Mouse (Mus musculus) heart, embryonic 13.5 days (tissue): ENCODE data around the gene Gjd3. TPM values are rescaled to one million over a fixed set of nuclear protein-coding genes. Genes with fewer than 3 reads are reported as not detected.

Source experiments
- ATAC-seq: fragments of 200-750 bp; cut with Nextera tagmentation; 2 replicates; pipeline ENCODE4 v1.8.0; 2017; ENCODE audit warnings: moderate TSS enrichment; ENCODE audit not compliant: insufficient number of reproducible peaks, low FRiP score, low TSS enrichment; ENCODE audit errors: extremely low read depth
- H3K27ac ChIP-seq: fragments of 300-500 bp; sonication (generic); replicated peaks from 2 replicates; pipeline ENCODE4 v1.5.1; 2015; ENCODE audit warnings: moderate library complexity, mild to moderate bottlenecking, inconsistent platforms
- H3K27me3 ChIP-seq: fragments of 300-500 bp; sonication (generic); replicated peaks from 2 replicates; pipeline ENCODE4 v1.6.1; 2015; ENCODE audit warnings: mild to moderate bottlenecking, inconsistent platforms
- H3K36me3 ChIP-seq: fragments of 300-500 bp; sonication (generic); 2 replicates; pipeline ENCODE4 v1.6.1; 2015; ENCODE audit warnings: mild to moderate bottlenecking, inconsistent platforms
- H3K4me1 ChIP-seq: fragments of 300-500 bp; sonication (generic); 2 replicates; pipeline ENCODE4 v1.6.1; 2015; ENCODE audit warnings: inconsistent platforms
- H3K4me2 ChIP-seq: fragments of 300-500 bp; sonication (generic); 2 replicates; pipeline ENCODE4 v1.6.1; 2015; ENCODE audit warnings: inconsistent platforms, mild to moderate bottlenecking, moderate library complexity
- H3K4me3 ChIP-seq: fragments of 300-500 bp; sonication (generic); 2 replicates; pipeline ENCODE4 v1.5.1; 2015; ENCODE audit warnings: moderate library complexity, mild to moderate bottlenecking, inconsistent platforms
- H3K9ac ChIP-seq: fragments of 300-500 bp; sonication (generic); 2 replicates; pipeline ENCODE4 v1.6.1; 2015; ENCODE audit warnings: inconsistent platforms, mild to moderate bottlenecking, moderate library complexity
- H3K9me3 ChIP-seq: fragments of 300-500 bp; sonication (generic); 2 replicates; pipeline ENCODE4 v1.6.1; 2016; ENCODE audit warnings: inconsistent platforms
- WGBS: fragments of 180-500 bp; shearing (Covaris S2); methylation state at CpG from one replicate; pipeline ENCODE4 v1.1.7; 2015; ENCODE audit warnings: mixed read lengths; 5-methylcytosine and 5-hydroxymethylcytosine counted together
- polyA plus RNA-seq: library from polyadenylated mRNA; unstranded; fragments of >200 nt; fragmentation: Nextera tagmentation; extraction: Ambion mirVana; gene quantifications from 2 replicates; pipeline ENCODE4 v1.2.1, GENCODE M21; 2015

Gjd3 gene
- polyA plus RNA-seq, 1 experiment from 2014 or later: 3.3 TPM

DNA sequence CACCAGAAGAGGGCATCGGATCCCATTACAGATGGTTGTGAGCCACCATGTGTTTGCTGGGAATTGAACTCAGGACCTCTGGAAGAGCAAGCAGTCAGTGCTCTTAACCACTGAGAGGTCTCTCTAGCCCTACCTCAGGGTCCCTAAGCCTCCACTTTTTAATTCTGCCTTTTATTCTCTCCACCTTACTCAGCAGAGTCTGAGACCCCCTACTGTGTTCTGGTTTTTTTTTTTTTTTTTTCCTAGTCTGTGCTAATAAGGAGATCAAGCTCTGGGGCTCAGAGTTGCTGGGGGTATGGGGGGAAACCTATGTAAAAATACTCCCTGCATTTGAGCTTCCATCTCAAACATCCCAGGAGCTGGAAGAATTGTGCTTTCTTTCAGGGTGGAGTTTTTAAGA lies 30.7 kb downstream of the Gjd3 start:
- peak overlapping the region; percentile 17; the same call in 1 of the 2 replicates for H3K27ac ChIP-seq
- H3K4me2 ChIP-seq: no peak overlapping the region
- no peaks in the 10 kb centered on the region for H3K27me3 ChIP-seq
- peaks cover 94% of the 10 kb centered on the region for H3K4me1 ChIP-seq
- 85% methylated on average over 1 of the region's 1 CpGs for WGBS
- peak overlapping the region; percentile 50; the same call in 1 of the 2 replicates for H3K9ac ChIP-seq
- H3K4me3 ChIP-seq: no peak overlapping the region
- ATAC-seq: no peak
- peaks cover 43% of the 10 kb centered on the region for H3K36me3 ChIP-seq
- no peaks in the 10 kb centered on the region for H3K9me3 ChIP-seq

DNA sequence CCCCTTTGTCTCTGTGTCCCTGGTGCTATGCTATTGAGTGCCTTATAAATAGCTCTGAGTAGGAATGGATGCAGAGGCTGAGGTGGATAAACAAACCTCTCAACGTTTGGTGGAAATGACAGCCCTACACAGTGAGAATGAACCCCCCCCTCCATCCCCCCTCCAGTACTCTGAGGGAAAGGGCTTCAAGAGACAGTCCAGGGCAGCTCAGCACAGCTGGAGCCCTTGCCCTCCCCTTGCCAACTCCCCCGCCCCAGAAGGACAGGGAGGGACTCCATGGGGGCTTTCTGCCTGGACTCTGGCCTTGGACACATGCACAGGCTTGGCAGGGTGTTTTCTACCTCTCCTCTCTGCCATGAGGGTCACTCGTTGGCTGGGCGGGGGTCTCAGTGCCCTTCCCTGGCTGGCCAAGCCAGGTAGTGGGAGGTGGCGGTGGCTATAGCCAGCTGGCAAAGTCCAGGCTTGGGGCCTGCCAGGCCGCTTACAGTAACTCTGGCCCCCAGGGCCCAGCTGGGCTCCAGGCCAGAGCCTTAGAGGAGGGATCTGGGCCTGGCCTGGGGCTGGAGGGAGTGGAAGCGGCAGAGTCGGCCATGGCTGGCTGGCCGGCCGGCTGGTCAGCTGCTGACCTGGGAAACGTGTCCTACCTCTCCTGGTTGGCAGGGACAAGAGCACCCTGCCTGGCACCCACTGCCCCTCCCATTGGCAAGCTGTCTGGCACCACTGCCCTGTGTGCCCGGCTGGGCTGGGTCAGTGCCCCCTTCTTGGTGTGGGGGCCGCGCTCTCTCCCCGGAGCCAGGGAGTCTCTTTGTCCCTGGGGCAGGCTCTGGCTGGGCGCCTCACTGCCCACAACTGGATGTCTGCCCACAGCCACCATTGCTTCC lies 31.6 kb downstream of the Gjd3 start:
- Histone ChIP-seq H3K4me1 (peaks cover 96% of the 10 kb centered on the region), H3K36me3 (peaks cover 35% of the 10 kb centered on the region), H3K9ac (peak overlapping the region; percentile 78), H3K4me2 (peak overlapping the region; percentile 39), H3K27me3 (no peaks in the 10 kb centered on the region), H3K4me3 (peak overlapping the region; percentile 5; the same call in 1 of the 2 replicates), H3K9me3 (no peaks in the 10 kb centered on the region), H3K27ac (peak overlapping the region; percentile 92)
- 54% methylated on average over 16 of the region's 16 CpGs for WGBS
- peak; percentile 39; the same call in 1 of the 2 replicates for ATAC-seq

DNA sequence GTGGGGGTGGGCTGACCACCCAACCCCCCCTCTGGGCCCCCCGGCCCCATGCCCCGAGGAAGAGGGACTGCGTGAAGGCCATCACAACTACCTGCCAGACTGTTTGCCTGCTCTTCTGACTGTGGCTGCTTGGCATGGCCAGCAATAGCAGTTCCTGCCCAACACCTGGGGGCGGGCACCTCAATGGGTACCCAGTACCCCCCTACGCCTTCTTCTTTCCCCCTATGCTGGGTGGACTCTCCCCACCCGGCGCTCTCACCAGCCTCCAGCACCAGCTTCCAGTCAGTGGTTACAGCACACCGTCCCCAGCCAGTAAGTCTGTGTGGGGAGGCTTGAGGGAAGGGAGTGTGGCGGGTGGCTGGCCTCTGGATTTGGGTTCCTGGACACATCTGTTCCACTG lies 32.3 kb downstream of the Gjd3 start:
- ATAC-seq: no peak
- Histone ChIP-seq H3K9ac (peak overlapping the region; percentile 69), H3K4me3 (no peak overlapping the region), H3K4me2 (no peak overlapping the region), H3K36me3 (peaks cover 34% of the 10 kb centered on the region), H3K27me3 (no peaks in the 10 kb centered on the region), H3K27ac (peak overlapping the region; percentile 92), H3K9me3 (no peaks in the 10 kb centered on the region), H3K4me1 (peaks cover 97% of the 10 kb centered on the region)
- 77% methylated on average over 9 of the region's 9 CpGs for WGBS

DNA sequence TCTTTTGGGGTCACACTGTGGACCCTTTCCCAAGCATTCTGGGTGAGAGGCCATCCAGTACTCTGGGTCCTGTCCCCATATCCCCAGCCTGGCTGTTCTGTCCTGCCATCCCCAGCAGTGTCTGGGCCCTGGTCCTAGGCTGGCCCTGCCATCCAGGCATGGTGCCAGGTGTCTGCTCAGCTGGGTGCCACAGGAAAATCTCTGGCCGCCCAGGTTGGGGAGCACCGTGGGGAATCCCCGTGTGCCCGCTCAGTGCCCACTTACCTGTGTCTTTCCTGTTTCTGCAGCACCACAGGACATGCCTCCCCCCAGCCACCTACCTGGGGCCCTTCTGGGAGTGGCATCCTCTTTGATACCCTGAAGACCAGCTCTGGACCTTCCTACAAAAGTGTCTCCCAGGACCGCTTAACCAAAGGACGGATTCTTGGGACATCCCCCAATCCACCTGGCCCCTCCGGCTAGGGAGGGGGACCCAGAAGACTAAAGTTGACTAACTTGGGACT lies 32.8 kb downstream of the Gjd3 start:
- ATAC-seq: no peak
- peaks cover 97% of the 10 kb centered on the region for H3K4me1 ChIP-seq
- H3K27ac ChIP-seq: peak overlapping the region; percentile 92
- no peaks in the 10 kb centered on the region for H3K9me3 ChIP-seq
- no peak overlapping the region for H3K4me3 ChIP-seq
- H3K4me2 ChIP-seq: no peak overlapping the region
- H3K9ac ChIP-seq: peak overlapping the region; percentile 69
- H3K27me3 ChIP-seq: no peaks in the 10 kb centered on the region
- 80% methylated on average over 7 of the region's 7 CpGs for WGBS
- peaks cover 34% of the 10 kb centered on the region for H3K36me3 ChIP-seq

DNA sequence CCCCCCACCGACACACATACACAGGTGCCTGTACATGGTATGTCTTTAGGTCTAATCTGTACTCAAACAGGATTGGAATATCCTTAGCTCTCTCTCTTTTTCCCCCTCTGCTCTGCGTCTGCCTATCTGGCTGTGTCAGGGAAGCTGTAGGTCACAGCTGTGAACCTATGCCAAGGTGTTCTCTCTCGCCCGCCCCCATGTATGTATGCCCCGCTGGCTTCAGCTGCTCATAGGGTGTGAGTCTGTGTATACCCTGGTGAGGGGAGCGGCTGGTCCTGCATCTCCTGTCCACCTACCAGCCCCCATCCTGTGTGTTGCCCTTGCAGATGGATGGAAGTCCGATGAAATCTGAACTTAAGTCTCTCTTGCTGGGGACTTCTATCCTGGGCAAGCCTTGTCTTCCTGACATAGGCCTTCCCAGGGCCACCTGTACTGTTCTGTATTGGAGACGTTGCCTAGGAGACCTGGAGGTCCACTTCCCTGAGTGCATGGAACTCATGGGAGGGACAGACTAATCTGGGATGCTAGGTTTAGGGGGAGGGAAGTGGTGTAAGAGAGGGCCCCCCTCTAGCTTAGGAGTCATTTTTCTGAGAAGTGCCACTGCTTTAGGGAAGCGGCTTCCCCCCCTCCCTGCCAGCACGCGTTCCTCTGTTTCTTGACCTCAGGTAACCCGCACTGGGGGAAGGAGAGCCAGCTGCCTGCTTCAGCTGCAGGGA lies 33.4 kb downstream of the Gjd3 start:
- Histone ChIP-seq H3K27me3 (no peaks in the 10 kb centered on the region), H3K9ac (peak overlapping the region; percentile 69), H3K4me3 (no peak overlapping the region), H3K4me2 (no peak overlapping the region), H3K36me3 (peaks cover 34% of the 10 kb centered on the region), H3K9me3 (no peaks in the 10 kb centered on the region), H3K4me1 (peaks cover 97% of the 10 kb centered on the region), H3K27ac (no peak overlapping the region)
- ATAC-seq: no peak
- 70% methylated on average over 12 of the region's 12 CpGs for WGBS

DNA sequence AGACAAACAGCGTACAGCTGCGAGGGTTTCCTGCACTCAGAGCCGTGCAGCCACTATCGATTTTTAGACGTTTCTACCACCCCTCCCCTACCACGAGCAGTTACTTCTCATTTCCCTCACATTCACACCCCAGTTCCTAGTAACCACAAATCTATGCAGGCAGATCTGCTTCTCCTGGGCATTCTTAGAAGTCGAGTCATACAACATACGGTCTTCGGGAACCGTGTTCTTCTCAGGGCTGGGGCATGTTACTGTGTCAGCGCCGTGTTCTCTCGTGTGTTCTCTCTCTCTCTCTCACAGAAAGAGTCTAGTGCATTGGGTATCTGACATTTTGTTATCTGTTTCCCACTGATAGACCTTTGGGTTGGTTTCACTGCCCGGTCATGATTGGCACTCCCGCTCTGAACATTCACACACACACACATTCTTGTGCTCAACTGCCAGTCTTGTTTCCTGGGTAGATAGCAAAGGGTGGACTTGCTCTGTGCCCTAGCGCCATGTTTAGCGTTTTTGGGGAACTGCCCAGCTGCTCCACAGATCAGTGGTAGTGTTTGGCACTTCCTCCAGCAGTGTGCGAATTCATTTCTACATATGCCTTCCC lies 34.7 kb downstream of the Gjd3 start:
- H3K4me1 ChIP-seq: peaks cover 97% of the 10 kb centered on the region
- peaks cover 34% of the 10 kb centered on the region for H3K36me3 ChIP-seq
- no peak overlapping the region for H3K9ac ChIP-seq
- 52% methylated on average over 18 of the region's 18 CpGs for WGBS
- peak overlapping the region; percentile 9; the same call in 1 of the 2 replicates for H3K4me2 ChIP-seq
- H3K4me3 ChIP-seq: no peak overlapping the region
- no peaks in the 10 kb centered on the region for H3K9me3 ChIP-seq
- no peaks in the 10 kb centered on the region for H3K27me3 ChIP-seq
- no peak for ATAC-seq
- H3K27ac ChIP-seq: peak overlapping the region; percentile 55

DNA sequence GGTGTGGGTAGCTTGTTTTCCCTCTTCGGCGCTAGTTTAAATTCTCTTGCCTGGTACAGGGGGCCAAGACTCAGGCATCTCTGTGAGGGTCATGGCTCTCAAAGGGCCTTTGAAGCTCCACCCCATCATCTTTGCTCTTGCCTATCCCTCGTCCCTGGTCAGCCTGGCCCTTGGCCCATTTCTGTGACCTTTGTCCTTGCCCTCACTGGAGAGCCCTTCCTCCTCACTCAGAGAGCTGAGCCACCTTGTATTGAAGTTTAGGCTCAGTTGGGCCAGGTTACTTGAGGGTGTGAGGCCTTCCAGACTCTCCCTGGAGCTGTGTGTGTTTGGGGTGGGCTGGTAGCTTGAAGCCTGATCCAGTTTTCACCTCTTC lies 37.2 kb downstream of the Gjd3 start:
- no peak for ATAC-seq
- peak overlapping the region; percentile 91 for H3K9ac ChIP-seq
- H3K9me3 ChIP-seq: no peaks in the 10 kb centered on the region
- WGBS: 50% methylated on average over 3 of the region's 3 CpGs
- peaks cover 16% of the 10 kb centered on the region for H3K36me3 ChIP-seq
- 0 out of 2 replicates have a peak overlapping the region, but pooled peaks have one; percentile 5 for H3K4me2 ChIP-seq
- no peak overlapping the region for H3K4me3 ChIP-seq
- H3K27ac ChIP-seq: peak overlapping the region; percentile 99
- peaks cover 97% of the 10 kb centered on the region for H3K4me1 ChIP-seq
- no peaks in the 10 kb centered on the region for H3K27me3 ChIP-seq

DNA sequence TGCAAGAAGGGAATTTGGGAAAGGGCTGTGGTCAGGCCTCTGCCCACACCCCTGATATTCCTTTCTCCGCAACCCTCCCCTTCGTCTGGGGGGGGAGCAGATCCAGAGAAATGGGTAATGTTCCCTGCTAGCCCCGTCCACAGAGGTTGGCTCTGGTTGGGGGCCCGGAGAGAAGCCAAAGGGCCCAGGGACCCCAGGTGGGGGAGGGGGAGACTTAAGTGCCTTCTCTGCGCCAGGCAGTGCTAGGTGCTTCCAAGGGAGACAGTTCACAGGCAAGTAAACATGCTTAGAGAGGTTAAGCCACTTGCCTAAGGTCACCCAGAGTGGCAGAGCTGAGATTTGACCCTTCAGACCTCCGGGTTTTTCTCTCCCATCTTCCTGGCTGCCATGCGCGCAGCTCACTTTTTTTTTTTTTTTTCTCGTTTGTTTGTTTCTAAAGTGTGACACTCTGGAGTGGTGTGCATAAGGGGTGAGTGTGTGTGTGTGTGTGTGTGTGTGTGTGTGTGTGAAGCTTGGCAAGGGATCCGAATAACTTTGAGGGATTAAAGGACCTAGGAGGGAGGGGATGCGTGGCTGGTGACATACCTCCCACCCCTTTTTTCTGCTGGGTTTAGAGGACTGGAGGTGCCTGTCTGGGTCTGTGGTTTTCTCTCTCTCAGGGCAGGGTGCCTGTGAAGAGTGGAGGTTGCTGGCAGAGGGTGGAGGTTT lies 37.8 kb downstream of the Gjd3 start:
- 35% methylated on average over 11 of the region's 11 CpGs for WGBS
- H3K27ac ChIP-seq: peak overlapping the region; percentile 99
- H3K9ac ChIP-seq: peak overlapping the region; percentile 91
- H3K4me3 ChIP-seq: no peak overlapping the region
- H3K27me3 ChIP-seq: no peaks in the 10 kb centered on the region
- peaks cover 97% of the 10 kb centered on the region for H3K4me1 ChIP-seq
- ATAC-seq: no peak
- no peaks in the 10 kb centered on the region for H3K9me3 ChIP-seq
- peaks cover 10% of the 10 kb centered on the region for H3K36me3 ChIP-seq
- peak overlapping the region; percentile 79 for H3K4me2 ChIP-seq

DNA sequence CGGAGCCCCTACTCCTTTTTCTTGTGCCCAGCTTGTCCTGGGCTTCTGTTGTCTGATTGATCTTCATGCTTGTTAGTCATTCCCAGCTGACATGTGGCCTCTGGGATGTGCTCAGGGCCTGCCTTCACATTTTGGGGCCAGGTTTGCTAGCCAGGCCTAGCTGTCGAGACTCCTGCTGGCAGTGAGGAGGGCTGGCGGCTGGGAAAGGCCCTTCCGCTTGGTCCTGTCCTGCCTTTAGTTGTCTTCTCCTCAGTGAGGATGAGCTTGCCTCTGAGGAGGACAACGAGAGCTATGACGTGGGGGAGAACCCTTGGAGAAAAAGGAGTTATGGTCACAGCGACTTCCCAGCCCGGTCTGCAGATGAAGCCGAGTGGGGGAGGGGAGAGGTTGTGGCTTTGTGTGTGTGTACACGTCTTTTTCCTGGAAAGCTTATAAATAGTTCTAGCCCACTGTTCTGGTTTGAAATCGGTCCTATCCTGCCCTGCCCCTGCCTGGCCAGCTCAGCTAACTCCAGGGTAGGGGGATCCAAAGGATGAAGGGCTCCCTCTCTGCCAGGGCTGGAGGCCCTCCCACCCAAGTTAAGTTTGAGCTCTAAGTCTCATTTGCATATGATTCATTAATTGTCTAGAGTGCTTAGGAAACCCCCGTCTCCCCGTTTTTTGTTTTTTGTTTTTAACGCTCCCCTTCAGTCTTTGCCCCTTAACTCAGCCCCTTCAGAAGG lies 38.9 kb downstream of the Gjd3 start:
- Histone ChIP-seq H3K4me1 (peaks cover 97% of the 10 kb centered on the region), H3K27me3 (no peaks in the 10 kb centered on the region), H3K4me2 (peak overlapping the region; percentile 79), H3K36me3 (peaks cover under 1% of the 10 kb centered on the region; the same call in 1 of the 2 replicates), H3K9me3 (no peaks in the 10 kb centered on the region), H3K9ac (peak overlapping the region; percentile 91), H3K4me3 (no peak overlapping the region), H3K27ac (peak overlapping the region; percentile 99)
- ATAC-seq: no peak
- 33% methylated on average over 14 of the region's 14 CpGs for WGBS

DNA sequence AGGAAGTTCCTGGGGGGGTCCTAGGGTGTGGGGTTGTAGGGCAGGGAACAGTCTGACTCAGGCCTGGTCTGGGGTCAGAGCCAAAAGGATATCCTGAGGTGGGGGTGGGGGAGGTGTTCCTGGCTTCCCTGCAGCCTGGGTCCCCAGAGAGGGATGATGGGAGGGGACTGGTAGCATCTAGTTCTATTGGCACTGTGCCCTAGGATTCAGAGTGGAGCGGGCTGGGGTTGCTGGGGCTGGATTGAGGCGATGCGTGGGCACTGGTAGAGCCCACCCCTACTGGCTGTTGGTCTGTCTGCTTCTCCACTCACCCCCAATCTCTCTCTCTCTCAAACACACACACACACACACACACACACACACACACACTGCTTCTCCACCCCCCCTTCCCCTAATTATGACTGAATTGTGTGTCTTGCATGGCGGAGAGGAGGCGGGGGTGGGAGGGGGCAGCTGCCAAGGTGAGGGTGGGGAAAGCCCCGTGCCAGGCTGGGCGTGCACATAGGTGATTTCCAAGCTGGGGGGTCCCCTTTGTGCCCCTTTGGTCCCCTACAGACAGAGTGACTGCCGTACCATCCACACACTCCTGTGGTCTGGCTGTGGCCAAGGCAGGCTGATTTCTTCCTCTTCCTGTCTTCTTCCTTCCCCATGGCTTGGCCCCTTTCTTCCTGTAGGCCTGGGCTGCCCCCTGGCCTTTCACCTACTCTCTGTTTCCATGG lies 39.7 kb downstream of the Gjd3 start:
- peak overlapping the region; percentile 91 for H3K9ac ChIP-seq
- peak overlapping the region; percentile 89 for H3K4me3 ChIP-seq
- H3K36me3 ChIP-seq: no peaks in the 10 kb centered on the region
- H3K4me2 ChIP-seq: peak overlapping the region; percentile 79
- no peaks in the 10 kb centered on the region for H3K9me3 ChIP-seq
- 48% methylated on average over 8 of the region's 8 CpGs for WGBS
- ATAC-seq: peak; percentile 47; the same call in 1 of the 2 replicates
- H3K27ac ChIP-seq: peak overlapping the region; percentile 99
- no peaks in the 10 kb centered on the region for H3K27me3 ChIP-seq
- peaks cover 97% of the 10 kb centered on the region for H3K4me1 ChIP-seq
